Mouse (Mus musculus) cerebellum, adult 11-12 months (tissue): Measurements from ENCODE around the gene Lrrc42.
A peak's percentile ranks its signal among the peaks of the same experiment; 100 is the strongest.

ENCODE experiments used
- DNase-seq: peaks from one replicate; pipeline ENCODE4 v3.0.0; 2022

Gene Lrrc42

DNA sequence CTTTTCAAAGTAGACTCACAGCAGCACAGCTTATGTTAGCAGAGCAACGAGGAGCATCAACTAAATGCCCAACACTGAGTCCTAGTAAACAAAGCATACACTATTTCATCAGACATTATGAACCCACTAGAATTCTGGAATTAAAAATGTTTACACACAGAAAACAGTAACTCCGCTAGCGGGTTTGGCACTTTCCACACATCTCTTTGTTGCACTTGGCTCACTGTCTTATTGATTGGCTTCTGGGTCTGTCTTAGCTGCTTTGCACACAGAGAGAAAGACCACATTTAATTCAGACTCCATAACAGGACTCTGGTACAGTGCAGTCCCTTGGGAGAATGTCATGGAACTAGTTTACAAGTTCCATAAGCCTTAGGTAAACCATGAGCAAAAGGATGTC, 5.3 kb downstream of the Lrrc42 start:
- DNase-seq, result no peak

DNA sequence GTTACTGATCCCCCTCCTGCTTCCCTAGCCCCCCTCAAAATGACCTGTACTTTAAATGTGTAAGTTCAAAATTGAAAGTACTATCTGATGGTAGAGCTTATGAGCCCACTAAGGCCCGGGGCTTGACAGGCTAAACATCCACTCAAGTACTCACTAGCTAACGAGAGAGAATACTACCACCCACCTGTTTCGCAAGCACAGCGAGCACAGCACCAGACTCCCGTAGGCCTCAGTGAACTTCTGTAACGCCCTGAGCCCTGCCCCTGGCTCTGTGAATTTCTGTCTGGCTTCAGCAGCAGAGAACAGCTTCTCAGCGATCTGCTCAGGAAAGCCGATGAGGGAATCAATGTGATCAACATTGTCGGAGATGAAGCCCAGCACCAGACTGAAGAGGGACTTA, 6.2 kb downstream of the Lrrc42 start:
- DNase-seq, result no peak

DNA sequence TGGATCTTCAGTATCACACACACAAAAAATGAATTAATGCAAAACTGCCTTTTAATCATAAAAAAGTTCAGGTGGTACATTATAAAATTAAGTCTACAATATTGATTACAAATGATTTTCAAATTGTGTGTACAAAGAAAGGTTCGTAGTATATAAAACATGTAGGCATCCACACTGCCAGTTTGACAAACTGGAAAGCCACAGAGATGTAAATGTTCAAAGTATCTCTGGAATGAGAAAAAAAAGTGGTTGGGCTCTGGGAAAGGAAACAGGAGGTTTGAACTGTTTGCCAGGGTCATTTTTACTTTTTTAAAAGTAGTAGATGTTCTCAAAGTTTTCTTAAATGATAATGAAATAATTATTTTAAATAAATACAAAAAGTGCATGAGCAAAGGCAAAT, 7.3 kb downstream of the Lrrc42 start:
- no peak for DNase-seq

DNA sequence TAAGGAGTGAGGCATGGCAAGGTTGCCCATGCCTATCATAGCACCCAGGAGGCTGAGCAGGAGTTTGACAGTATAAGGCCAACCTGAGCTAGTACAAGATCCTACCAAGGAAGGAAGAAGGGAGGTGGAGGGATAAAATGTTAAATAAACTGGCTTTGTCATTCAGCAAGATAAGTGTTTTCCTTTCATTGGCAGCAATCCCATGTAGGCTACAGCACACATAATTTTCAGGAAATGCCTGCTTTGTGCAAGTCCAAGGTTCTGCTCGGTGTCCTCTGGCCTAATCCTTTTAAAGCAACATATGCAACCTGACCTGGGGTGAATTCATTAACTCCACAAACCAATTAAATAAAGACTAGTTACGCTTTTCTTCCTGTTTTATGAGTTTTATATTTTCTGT, 8.0 kb downstream of the Lrrc42 start:
- DNase-seq, result no peak

DNA sequence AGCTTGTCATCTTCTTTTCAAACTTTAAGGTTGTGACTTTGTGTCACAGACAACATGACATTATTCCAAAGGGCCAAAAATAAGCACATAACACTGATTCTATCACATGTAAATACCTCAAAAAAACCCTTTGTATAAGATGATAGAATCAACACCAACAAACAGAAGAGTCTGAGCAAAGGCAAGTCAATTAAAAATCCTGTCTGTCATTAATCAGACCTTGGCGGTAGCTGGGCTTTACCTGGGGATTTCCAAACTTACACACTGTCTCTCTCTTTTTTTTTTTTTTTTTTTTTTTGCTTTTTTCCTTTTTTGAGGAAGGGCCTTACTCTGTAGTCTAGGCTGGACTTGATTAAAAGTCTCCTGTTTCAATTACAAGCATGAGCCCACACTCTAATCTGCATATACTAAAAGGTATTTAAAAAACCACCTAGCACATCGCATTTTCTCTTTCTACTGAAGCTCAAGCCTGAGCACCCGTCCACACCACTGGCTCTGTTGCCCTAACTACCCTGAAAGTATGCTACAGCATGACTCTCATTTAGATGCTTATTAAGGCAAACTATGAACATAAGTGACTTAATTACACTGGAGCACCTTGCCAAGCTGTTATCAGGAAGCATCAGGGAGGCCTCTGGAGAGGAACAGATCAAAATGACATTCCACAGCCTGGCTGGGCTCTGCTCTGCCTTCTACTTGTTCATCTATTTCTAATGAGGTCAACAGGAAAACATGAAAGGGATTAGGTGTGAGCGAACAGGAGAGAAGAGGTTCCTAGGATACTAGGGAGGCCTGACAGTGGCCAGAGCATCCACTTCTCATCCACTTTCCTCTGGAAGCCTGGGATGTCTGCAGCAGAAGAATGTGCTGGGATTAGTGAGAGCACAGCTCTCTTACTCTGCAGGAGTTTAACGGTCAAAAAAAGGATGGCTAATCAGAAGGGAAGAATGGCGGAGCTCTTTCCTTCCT, 9.7 kb downstream of the Lrrc42 start:
- DNase-seq, result no peak

DNA sequence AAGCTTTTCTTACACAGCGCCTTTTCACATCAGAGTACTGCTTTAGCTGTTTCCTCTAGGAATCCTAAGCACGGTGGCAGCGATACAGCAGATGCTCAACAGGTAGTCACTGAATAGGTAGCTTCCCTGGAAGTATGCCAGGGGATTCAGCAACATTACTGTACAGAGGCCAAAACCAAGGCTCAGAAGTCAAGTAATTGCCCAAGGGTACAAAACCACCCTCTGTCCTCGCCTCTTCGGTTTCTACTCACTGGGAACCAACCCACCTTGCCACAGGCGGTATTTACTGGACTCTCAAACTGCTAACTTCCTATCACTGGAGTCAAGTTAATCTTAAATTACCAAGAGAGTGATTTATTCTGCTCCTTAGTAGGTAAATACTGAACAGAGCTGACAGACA, 13.1 kb downstream of the Lrrc42 start:
- DNase-seq, result no peak

DNA sequence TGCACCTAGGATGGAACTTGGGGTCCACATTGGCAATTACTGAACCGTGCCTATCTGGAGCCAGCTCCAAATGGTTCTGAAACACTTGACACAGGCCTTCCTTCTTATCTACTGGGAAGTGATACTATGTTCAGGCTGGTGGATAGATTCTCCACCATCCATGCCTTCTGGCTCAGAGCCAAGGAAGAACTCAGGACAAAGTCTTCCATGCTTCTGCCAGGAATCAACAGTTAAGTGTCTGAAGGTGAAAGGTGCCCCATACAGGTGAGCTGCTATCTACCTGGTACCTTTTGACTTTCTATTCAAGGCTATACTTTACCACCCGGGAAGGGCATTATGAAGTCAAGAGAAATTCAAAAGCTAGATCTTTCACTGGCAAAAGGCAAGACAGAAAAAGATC, 15.1 kb downstream of the Lrrc42 start:
- DNase-seq, result no peak

DNA sequence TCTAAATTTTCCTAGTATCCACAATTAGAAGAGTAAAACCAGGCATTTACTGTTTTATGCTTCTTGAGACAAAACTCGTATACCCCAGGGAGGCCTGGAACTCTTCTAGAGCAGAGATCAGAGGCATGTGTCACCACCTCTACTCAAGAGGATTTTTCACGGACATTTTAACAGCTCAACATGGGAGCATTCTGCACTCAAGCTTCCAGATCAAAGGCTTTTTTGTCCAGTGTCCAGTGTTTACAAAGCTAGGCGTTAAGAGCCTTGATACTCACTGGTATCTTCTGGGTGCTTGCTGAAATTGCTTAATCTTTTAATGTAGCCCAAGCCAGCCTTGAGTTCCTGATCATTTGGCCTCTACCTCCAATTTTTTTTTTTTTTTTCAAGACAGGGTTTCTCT, 21.1 kb downstream of the Lrrc42 start:
- DNase-seq, result no peak

DNA sequence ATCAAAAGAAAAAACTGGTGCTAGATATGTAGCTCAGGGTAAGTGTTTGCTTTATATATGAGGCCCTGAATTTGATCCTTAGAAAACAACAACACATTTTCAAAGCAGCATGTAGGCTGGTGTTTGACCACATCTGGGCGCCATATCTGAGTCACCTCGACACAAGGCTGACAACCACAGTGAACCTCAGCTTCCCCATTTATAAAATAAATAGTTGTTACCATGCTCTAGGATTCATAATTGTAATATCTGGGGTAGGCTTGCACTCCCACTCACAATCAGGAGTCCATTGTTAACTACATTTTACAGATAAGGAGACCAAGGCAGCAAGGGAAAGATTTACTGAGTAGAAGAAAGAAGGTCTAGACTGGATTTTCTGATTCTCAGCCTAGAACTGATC, 27.0 kb downstream of the Lrrc42 start:
- DNase-seq, result no peak

DNA sequence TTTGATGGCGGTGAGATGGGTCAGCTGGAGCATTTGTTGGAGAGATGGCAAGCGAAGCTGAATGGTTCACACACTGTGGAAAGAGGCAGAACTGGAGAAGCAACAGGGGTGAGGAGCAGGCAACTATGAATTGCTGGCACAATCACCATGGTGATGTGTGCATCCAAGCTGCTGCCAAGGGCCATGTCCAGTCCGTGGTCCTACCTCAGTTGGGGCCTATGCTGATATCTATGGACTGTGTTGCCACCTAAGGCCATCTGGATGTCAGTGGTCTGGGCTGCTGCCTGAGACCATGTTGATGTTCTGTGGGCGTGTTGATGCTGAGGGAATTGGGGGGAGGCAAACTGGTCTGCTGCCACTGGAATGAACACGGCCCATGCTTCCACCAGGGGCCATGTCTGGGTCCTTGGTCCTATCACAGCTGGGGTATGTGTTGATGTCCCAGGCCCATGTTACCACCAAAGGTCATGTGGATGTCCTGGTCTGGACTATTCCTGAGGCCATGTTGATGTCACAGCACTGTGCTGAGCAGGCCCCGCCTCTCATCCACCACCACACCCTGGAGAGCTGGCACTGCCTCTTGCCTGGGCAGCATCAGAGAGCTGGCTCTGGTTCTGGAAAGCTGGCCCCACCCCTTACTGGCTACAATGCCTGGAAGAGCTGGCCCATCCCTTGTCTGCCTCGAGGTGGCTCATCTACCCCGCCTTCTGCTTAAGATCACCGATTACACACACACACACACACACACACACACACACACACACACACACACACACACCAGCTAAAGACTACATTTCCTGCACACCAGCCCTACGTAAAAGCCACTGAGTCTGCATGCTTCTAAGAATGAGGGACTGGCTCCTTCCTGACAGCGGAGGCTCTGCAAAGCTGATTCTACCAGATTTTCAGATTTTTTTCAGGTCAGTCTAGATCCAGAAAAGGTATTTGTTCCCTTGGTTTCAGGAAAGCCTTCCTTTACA, 29.8 kb downstream of the Lrrc42 start:
- peak; percentile 16 for DNase-seq

DNA sequence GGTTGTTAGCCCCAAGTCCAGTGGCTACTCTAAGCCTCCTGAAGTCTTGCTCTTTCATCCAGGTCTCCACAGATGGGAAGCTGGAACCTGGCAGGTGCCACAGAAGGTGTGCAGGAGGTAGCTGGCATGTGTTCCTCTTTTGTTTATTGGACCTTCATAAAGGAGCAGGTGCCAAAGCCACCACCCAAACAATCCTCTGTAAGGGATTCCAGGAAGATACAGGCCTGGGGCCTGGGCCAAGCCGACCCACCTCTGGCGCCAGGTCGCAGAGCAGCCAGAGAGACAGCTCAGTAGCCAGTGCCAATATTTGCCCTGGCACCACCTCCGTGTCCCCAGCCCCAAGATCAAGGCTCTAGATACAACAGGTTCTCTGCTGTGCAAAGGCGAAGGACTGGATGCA, 31.8 kb downstream of the Lrrc42 start:
- DNase-seq, result peak; percentile 19

DNA sequence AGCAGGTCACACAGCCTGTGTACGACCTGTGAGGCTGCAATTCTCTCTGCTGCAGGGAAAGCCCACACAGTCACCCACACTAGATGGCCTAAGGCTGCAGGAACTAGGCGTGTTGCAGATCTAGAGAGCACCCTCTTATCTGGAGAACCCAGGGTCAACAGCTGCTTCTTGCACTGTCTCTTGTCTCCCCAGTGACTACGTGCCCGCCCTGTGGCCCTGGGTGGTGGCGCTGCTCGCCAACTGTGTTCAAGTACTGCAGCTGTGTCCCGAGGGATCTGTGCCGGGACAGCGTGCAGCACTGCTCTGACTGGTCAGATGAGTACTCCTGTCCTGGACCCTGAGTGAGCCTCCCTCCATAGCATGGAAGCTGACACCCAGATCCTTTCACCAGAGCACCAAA, 35.8 kb downstream of the Lrrc42 start:
- DNase-seq, result no peak

DNA sequence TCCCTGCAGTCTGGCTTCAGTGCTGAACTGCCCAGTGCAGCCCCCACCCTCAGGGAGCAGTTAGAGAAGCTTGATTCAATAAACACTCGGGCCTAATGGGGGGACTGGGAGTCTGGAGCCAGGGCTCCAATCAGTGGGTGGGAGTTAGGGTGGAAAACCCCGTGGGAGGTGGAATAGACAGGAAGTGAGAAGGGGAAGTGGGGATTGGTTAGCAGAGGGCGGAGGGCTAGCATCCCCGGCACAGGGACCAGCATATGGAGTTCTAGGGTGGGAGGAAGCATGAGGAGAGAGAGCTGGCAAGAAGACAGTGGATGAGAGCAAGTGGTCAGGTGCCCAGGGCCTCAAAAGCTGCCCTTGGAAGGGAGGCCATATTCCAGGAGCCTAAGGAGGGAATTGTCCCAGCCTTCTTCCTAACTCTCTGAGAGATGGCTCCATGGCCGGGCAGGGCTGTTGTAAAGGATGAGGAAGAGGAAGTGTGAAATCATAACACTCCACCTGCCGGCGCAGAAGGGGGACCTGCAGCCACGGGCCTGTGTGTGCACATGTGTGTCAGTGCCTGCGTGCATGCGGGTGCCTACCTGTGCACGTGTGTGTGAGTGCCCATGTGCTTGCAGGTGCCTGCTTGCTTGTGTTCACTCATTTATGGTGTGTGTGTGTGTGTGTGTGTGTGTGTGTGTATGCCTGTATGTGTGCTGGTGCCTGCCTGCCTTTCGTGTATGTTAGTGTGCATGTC, 39.9 kb downstream of the Lrrc42 start:
- DNase-seq, result no peak

DNA sequence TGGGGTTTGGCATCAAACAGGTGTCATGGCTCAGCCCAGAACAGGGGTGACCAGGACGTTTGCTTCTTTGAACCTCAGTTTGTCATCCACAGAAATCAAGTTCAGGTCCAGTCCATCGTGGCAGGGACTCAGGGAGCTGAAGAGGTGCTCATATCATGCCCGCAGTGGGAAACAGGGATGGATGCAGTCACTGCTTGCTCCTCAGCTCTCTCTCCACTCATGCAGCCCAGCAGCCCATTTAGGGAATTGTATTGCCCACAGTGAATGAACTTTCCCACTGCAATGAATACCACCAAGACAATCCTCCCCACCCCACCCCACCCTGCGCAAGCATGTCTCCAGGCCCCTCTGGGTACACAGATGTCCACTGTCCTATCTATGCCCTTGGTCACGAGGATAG, 41.4 kb downstream of the Lrrc42 start:
- DNase-seq, result no peak

DNA sequence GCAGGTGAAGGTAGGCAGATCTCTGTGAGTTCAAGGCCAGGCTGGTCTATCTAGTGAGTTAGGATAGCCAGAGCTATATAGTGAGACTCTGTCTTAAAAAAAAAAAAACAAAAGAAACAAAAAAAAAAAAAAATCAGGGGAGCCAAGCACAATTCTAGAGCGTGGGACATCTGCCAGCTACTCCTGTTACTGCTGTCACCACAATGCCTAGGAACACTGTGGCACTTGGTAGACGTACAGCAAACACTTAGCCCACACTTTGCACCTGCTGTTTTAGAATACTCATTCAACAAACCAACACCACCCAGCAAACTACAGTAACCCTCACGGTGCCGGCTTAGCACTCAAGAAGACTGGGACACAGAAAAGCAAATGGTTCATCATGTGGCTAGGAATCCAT, 41.9 kb downstream of the Lrrc42 start:
- DNase-seq, result no peak

DNA sequence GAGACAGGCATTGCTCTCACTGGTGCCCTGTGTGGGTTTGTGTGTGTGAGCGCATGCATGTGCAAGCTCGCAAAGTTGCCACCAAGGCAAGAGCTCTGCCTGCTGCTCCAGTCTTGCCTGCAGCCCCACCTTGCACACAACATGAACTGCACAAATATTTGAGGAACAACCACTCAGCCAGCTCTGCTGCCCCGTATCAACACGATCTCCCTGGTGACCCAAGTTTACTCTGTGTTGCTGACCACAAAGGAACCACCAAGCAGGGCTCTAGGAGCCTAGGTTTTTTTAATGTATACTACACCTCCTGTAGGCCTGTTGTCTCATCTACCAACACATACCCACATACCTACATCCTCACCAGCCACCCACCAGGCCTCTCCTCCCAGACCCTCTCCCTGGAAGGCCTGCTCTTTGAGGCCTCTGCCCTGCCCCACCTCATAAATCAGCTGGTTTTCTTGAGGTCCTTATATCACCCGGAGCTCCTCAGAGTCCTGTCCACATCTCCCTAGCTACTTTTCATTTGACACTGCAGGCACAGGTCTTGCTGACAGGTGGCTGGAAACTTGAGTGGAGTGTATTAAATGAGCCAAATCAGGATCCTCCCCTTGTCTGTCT, 42.7 kb downstream of the Lrrc42 start:
- DNase-seq, result no peak

DNA sequence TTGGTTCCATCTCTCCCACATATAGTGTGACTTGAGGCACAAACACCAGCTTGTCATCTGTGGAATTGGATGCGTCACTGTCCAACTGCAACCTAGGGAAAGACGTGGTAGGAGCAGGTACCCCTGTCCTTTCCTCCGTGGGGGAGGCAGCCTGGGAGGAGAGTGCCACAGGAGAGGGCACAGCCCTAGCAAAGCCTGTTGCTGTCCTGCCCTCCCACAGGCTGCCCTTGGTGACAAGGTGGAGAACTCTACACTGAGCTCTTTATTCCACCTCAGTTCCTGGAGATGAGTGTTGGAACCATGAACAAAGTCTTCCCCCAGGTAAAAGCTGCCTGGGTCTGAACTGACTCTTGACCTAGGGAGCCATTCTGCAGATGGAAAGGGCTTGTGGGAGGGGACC, 44.5 kb downstream of the Lrrc42 start, which contains the start of gene Ldlrad1:
TSS of gene Ldlrad1 (plus strand) at position 301 of the 400 bp plus-strand sequence.
- no peak for DNase-seq

DNA sequence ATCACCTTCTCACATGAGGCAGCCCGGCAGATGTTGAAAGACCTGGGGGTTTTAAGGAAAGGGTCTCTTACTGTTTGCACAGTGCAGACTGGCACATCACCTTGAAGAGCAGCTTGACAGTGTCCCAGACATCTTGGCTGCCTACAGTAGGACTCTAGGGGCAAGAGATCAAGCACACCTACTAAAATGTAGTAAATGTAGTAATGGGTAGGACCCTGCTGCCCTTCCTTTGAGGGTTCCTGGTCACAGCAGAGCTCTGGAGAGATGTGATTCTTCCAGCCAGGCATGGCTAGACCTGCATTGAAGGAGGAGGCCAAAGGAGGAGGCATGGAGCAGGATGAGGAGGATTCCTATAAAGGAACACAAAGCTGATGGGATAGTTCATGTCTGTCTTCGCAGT, 46.3 kb downstream of the Lrrc42 start:
- DNase-seq, result no peak

DNA sequence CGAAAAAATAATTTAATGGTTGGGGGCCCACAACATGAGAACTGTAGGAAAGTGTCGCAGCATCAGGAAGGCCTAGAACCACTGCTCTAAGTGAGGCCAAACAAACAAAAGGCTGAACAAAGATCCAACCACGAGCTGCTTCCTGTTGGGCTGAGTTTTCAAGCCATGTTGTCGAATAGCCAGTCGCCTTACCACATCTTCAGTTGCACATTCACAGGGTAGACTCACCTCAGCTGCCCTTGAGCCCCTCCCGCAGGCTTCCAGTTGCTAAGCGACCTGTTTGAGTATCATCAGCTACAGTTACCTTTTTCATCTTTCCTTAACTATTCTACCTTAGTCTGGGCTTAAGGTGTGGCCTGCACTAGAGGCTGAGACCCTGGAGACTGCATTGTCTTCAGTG, 50.3 kb downstream of the Lrrc42 start:
- DNase-seq, result no peak

DNA sequence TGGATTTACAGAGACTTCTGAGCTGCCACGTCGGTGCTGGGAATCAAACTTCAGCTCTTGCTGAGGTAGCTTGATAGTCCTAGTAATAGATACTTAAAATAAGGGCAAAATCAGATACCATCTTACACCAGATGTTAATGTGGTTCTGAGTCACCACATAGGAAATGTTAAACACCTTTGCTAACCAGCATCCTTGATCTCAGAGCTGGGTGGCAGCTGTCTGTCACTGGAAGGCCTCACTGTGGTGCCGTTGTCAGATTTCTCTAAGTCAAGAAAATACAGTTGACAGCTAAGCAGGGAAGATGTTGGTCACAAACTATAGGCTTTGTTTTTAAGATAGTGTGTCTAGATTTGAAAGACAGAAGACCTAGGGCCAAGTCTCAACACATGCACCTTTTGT, 51.6 kb downstream of the Lrrc42 start:
- no peak for DNase-seq

DNA sequence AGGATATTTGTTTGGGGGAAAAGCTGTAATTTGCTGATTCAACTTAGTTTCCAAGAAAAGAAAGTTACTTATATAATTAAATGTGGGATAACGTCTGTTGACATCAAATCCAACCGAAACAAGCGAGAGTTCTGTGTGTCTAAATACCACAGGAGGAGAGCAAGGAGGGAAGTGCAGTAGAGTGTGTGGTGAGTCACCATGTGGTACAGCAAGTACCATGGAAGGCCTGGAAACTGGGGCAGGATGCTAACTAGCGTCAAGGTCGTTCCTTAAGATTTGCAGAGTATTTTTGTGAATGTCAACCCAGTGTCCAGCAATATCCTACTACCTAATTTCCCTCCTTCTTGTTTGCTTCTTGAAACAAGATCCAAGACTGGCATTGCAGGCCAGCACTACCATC, 55.3 kb downstream of the Lrrc42 start:
- DNase-seq, result no peak

DNA sequence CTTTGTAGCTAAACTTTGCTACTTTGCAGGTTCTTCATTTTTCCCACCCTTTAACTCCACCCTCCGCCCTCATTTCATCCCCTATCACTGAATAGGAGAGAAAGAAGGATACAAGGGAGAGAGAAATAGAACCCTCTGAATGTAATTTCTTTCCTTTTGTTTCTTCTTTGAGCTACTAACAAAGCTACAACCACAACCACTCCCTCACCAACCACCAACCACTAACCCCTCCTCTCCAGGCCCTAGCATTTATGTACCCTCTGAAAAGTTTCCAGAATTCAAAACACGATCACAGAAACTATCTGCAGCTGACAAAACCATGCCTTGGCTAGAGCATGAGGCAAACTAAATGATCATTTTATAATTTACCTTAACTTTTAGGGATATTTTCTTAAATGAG, 56.9 kb downstream of the Lrrc42 start:
- no peak for DNase-seq

DNA sequence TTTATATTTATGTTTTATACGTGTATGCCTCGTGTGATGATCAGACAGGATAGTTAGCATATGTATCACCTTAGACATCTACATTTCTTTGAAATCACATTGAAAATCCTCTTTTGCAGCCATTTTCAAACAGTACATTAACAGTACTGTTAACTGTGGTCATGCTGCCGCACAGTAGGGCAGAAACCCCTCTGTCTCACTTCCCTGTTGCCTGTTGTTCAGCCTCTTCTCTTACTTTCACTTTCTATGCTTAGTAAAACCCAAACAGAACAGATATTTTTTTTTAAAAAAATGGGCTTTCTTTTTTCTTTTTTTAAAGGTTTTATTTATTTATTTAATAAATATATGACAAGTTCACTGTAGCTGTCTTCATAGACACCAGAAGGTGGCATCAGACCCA, 59.5 kb downstream of the Lrrc42 start:
- no peak for DNase-seq
